Mouse (Mus musculus): ENCODE measurements around the gene Slc44a2. TPM values are rescaled to one million over a fixed set of nuclear protein-coding genes. Genes with fewer than 3 reads are reported as not detected.
A peak's percentile ranks its signal among the peaks of the same experiment; 100 is the strongest.
"Not testable (repeated sequence)": the region's sequence is repeated elsewhere in the genome, so short reads cannot be mapped to it uniquely, and the experiment has no call there.

The Slc44a2 gene
- 100 to 1,000 TPM; 159 to 162 TPM for total RNA-seq (2021)
- long read RNA-seq, experiment 1, transcript Slc44a2-201 (22 exons, 3,456 nt): major isoform, 217 of 591 reads
- long read RNA-seq, experiment 1, transcript Slc44a2-210 (22 exons, 3,478 nt): minor isoform, 29 of 591 reads
- long read RNA-seq, experiment 1, partial matches to known transcripts: 35 of 591 reads
- long read RNA-seq, experiment 1, other reads (novel, unspliced or antisense): 310 of 591 reads
- long read RNA-seq, experiment 2, transcript Slc44a2-201 (22 exons, 3,456 nt): major isoform, 111 of 311 reads
- long read RNA-seq, experiment 2, transcript Slc44a2-210 (22 exons, 3,478 nt): minor isoform, 15 of 311 reads
- long read RNA-seq, experiment 2, partial matches to known transcripts: 18 of 311 reads
- long read RNA-seq, experiment 2, other reads (novel, unspliced or antisense): 166 of 311 reads

DNA sequence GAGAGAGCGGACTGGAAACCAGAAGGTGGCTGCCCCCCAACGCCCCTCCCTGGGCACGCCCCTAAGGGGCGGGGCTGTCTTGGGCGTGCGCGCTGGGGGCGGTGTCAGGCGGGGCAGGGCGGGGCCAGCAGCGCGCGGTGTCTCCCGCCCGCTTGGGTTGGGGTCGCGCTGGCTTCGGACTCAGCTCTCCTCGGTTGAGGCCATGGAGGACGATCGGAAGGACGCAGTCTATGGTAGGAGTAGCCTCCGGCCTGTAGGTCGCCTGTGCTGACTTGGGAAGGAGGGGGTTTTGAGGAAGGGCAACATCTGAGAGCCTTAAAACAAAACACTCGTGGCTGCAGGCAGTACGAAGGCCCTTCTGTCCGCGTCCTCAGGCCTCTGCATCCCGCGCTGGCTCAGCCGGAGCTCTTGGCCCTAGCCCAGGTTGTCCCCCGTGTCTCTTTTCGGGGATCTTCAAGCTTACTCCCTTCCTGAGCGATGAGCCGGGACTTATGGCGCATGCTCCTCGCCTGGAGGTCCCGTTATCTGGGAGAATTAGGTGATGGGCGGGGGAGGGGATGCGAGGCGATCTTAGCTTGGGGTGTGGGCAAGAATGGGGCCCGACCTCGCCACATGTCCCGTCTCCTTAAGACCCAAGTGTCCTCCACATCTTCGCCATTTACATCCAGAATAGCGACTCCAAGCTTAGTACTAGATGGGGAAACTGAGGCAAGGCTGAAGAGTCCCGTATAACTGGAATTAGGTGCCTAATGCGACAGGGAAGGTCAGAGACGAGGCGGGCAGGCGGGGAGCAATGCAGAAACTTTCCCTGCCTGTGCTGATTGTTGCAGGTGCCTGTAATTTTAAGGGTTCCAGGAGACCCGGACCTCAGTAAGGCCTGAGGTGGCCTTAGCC is at the start of gene Slc44a2:
Slc44a2 (plus strand) TSS at position 80 of the 894 bp plus-strand sequence.
- DNase-seq (ENCODE audit: low spot score): peak; percentile 87

DNA sequence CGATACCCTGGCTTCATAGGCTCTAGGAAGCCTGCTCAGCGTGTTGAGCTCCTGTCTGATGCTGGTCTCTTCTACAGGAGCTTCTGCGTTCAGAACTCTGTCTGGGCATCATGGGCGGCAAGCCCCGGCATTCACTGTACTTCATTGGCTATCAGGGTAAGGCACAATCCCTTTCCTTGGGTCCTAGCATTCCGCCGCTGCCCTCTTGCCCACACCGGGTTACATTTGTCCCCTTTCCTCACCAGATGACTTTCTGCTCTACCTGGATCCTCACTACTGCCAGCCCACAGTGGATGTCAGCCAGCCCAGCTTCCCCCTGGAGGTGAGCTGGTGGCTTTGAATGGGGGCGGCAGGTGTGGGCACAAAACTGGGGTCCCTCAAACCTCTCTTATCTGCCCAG is 48.1 kb upstream of the Slc44a2 start:
- DNase-seq (ENCODE audit: low spot score): no peak

DNA sequence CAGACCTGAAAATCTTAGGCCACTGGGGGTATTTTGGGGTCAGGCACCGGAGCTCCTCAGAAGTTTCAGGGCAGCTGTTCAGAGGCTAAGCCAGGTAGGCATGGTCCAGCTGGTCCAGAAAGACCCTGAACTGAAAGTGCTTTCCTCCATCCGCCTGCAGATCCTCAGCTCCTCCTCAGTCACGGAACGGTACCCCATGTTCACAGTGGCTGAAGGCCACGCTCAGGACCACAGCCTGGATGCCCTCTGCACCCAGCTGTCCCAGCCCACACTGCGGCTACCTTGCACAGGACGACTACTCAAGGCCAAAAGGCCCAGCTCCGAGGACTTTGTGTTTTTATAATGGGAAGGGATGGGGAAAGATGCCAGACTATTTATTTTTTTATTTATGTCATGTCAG is 47.4 kb upstream of the Slc44a2 start:
- DNase-seq (ENCODE audit: low spot score): no peak

DNA sequence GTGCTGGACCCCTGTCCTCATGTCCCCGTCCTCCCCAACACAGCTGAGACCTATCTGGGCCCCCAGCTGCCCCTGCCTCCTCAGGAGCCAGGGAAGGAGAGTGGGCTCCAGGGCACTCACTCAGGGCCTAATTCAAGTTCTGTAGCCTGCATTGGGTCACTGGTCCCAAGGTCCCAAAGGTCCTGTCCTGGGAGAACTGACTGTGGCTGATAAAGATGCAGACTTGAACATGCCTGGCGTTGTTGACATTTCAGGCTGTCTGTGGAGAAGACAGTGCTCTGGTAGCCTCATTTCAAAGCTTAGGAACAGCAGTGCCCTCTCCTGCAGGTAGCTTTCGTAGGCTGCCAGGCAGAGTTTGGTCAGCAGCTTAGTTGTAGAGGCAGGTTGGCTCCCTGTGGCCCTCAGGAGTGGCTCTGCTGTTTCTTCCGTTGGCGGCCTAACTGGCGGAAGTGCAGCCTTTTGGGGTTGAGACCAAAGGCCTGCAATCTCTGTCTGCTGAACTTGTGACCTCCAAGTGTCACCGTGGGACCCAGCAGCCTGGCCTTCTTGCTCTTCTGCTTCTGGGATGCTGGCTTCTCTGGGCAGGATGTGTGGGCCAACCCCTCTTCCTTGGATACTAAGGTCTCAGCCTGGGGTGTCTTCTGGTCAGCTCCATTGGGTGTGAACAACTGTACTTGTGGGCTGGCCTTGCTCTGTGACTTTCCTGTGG is 46.8 kb upstream of the Slc44a2 start:
- DNase-seq (ENCODE audit: low spot score): no peak

DNA sequence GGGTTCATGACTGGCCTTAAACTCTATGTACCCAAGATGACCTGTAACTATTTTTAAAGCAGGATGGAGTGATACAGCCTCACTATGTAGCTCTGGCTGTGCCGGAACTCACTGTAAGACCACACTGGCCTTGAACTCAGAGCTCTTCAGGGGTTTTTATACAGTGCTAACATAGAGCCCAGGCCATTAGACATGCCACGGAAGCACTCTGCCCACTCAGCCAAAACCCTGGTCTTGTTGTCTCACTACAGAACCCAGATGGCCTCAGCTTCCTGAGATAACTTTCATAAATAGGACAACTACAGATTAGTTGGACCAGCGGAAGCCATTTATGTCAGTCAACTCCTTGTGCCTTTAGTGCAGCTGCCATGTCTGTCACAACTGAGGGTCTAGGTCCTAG is 46.2 kb upstream of the Slc44a2 start:
- no peak for DNase-seq (ENCODE audit: low spot score)

DNA sequence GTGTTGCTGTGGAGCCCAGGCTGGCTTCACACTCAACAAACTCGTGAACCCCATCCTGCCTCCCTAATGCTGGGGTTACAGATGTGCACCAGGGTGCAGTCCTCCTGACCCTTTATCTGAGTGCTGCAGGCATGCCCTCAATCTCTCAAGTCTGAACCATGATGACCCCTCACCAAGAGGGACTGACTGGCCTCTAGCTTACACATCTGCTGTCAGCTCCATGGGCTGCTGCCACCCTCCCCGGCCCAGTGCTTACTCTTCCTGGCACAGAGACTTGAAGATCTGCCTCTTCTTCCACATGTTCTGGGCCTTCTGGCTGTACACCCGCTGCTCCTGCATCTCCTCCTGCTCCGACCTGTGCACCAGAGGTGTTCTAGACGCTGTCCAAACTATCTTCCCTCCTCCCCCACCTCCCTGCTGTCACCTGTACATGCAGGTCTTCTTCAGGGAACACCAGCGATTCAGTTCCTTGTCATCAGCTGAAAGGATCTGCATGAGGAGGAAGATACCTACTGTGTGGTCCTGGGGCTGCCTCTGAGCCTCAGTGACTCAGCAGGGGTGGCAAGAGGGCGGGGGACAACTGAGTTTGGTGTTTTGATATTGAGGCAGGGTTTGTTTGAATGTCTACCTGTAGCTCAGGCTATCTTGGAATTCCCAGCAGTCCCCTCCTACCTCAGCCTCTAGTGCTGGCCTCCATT is 45.3 kb upstream of the Slc44a2 start:
- DNase-seq (ENCODE audit: low spot score): no peak

DNA sequence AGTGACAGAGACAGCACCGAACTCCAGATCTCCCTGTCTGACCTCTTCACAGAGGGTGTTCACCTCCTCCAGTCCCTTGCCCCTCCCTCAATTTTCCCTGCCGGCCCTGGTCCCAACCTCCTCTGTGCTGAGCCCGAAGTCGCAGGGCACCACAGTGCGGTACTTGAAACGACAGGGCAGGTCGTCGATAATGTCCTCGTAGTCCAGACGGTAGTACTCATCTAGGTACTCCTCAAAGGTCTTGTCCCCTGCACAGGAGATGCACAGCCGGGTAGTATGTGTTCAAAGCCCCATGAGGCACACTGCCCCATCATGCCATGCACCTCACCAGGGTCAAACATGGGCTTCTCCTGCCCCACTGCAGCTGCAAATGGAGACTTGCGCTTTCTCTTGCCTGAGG is 44.8 kb upstream of the Slc44a2 start:
- no peak for DNase-seq (ENCODE audit: low spot score)

DNA sequence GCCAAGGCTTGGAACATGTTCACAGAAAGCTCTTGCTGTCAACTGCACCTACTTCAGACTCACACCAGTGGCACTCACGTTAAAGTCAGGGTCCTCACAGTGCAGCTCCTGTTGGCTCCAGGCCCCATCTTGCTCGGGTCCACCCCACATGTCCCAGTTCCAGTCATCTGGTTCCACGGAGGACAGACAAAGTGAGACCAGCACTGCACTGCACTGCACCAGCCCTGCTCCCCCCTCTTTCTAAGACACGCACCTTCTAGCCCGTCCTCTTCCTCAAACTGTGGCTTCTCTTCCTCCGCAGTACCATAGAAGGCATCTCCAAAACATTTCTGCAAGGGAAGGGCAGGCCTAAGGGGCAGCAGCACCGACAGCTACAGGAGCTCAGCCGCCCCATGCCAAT is 44.2 kb upstream of the Slc44a2 start:
- DNase-seq (ENCODE audit: low spot score): no peak

DNA sequence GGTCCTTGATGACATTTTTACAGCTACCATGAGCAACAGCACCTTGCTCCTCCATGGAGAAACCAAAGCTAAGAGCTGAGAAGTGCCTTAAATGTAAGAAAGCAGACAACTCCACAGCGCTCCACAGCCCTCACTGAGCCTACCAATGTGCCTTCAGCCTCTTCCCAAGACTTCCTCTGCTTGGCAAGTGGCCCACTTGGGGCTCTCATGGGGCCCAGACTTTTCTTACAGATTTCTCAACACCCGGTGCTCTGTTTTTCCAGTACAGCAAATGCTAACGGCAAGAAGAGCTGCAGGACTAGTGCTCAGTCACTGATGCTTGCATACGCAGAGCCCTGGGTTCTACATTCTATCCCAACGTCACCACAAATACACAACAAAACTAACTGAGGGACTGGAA is 42.7 kb upstream of the Slc44a2 start:
- no peak for DNase-seq (ENCODE audit: low spot score)

DNA sequence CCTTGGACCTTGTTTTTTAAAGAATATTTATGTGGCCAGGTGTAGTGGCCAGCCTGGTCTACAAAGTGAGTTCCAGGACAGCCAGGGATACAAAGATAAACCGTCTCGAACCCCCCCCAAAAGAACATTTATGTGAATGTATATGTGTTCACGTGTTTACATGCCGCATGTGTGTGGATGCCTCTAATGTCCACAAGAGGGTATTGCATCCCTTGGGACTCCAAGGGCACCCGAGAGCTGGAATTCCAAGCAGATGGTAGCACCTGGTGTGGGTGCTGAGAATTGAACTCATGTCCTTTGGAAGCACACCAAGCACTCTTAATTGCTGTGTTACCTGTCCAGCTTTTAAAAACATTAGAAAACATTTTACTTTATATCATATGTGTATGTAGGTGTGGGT is 36.9 kb upstream of the Slc44a2 start:
- DNase-seq (ENCODE audit: low spot score): no peak

DNA sequence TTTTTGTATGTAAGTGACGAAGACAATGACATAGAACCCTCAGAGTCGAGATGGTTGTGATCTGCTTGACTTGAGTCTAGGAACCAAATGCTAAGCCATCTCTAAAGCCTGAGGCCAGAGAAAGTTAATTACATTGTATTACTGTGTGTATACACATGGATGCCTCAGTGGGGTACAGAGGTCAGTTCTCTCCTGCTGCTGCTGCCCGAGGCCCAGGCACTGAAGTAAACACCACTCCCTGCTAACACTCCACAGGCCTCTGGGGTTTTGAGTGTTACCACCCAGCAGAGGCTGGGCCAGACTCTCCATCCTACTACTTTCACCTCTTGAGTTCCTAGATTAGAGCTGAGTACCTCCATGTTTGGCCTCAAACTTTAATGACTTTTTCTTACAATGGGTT is 36.5 kb upstream of the Slc44a2 start:
- DNase-seq (ENCODE audit: low spot score): no peak

DNA sequence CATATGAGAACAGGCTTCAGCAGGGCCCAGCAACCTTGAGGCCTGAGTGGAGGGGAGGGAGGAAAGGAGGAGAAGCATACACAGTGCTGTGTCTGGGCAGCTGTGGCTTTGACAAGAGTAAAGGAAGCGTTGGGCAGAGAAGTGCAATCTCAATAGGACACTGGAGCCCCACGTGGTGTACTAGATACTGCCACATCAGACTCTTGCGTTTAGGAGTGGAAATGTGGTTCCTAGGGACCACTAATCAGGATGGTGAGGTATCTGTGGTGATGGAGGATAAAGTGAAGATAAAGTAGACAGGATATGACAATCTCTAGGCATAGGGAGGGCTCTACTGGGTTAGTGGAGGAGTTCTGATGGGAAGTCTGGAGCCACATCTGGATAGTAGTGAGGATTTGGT is 33.7 kb upstream of the Slc44a2 start:
- no peak for DNase-seq (ENCODE audit: low spot score)

DNA sequence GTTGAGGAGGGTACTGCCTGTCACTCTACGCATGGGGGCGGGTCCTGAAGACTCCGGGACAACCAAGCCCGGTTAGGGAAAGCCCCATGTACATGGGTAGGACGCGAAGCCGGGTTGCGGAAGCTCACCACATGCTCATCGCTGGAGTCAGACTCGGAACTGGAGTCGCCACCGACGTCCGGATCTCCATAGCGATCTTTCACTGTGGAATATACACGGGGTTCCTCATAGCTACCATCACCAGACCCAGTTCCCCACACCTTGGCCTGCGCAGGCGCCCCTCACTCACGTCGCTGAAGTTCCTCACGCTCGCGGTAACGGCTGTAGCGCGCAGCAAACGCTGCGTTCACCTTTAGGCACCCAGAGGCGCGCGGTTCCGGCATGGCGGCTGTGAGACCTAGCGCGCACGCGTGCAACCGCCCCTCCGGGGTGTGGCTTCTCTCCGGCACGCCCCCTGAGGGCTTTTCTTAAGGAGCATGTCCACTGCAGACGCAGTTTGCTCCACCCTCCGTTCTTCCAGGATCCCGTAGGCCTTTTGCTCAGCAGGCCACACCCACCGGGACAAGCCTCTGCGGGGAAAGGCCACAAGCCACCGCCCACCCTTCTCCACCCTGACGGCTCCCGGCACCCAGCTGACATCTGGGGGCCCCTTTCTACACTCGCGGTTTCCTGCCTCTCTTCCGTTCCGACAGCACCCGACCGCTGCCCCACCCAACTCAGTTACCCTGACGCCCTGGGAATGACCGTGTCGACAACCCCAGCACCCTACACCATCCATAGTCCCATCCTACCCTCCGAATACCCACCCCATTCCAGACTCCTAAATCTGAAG is 32.7 kb upstream of the Slc44a2 start, which contains the start of gene Kri1:
Kri1 (minus strand) TSS at position 399 of the 832 bp plus-strand sequence.
- peak; percentile 98 for DNase-seq (ENCODE audit: low spot score)

DNA sequence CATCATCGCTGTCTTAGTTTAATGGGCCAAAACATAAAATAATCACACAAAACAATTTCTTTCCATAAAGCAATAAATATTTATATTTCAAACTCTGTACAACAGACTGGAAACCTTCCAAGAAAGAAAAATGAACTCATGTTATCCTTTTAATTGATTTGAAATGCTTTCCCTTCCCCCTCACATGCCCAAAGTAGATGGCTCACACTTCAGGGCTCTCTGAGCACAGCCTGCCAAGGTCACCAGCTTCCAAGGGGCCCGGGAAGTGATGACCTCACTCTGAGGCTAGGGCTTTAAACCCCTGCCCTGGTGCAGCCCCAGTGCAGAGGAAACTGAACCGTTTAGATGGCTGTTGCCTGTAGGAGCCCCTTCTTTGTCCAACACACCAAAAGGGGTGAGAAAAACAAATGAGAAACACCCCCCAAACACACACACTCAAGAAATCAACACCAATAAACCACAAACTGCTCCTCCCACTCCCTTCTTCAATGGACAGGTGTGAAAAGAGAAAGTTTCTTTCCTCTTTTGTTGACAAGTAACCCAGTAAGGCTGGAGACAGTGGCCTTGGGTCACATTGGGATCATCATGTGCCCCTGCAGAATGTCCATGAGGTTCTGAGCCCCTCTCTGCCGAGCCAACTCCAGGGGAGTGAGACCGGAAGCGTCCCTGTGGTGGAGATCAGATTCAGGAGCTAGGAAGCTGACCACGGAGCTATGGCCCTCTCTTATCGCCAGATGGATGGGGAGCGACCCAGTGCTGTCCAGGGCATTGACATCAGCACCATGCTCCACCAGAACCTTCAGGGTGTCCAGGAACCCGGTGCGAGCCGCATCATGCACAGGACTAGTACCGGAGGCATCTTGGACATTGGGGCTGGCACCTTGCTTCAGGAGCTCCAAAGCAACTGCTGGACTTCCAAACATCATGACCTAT is 31.8 kb upstream of the Slc44a2 start:
- DNase-seq (ENCODE audit: low spot score): no peak

DNA sequence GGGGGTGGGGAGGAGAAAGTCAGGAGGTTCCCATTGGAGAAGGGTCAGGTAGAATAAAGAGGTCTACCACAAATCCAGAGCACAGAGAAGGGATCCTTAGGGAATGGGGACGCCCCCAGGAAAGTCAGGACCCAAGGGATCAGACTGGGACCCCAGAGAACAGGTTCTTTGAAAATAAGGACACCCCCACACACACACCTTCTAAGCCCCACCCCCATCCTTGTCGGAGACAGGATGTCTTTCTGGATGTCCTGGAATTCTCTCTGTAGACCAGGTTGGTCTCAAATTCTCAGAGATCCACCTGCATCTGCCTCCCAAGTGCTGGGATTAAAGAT is 31.2 kb upstream of the Slc44a2 start:
- DNase-seq (ENCODE audit: low spot score): no peak

DNA sequence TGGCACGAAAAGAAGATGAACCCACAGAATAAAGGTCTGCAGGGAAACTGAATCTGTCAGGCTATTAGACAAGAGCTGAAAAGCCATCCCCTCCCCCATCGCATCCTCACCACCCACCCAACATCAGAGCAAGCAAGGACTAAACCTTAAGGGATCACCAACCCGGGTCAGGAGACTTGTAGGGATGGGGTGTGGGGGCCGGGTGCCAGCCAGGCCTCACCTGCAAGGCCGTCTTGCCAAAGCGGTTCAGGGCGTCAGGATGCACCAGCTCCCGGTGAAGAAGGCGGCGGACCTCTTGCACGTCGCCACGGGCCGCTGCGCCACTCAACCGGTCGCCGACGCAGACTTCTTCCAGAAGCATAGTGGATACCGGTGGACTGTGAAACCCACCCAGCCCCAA is 29.9 kb upstream of the Slc44a2 start:
- DNase-seq (ENCODE audit: low spot score): peak; percentile 36

DNA sequence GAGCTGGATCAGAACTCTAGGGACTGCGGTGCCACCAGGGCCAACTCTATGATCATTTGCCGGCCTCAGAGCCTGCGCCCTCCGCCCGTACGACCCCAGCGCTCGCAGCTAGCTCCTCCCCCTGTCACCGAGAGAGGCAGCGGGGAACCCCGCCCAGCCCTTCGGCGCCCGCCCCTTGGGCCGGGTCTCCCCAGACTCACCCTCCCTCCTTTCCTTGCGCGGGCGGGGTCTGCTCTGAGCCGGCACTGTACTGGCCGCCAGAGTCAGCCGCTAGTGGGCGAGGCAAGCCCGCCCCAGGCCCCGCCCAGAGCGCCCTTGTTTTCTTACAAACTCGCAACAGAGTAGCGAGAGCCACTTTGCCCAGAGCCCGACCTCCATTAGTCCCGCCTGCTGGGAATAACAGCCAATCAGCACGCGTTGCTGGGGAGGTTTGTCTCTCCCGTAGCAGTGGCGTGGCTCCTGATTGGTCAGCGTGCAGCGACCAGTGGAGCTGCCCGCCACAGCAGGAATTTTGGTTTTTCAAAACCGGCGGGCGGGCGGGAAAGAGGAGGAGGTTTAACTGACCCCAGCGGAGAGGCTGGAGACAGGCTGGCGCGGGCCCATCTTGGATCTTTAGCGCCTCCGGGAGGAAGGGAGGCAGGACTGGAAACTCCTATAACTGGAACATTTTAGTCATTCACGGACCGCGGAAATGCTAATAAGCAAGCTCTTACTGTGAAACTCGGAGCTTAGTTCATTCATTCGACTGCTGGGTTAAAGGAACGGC is 29.3 kb upstream of the Slc44a2 start, which contains the start of gene Cdkn2d:
Cdkn2d (minus strand) TSS at position 386 of the 766 bp plus-strand sequence.
- peak; percentile 100 for DNase-seq (ENCODE audit: low spot score)

DNA sequence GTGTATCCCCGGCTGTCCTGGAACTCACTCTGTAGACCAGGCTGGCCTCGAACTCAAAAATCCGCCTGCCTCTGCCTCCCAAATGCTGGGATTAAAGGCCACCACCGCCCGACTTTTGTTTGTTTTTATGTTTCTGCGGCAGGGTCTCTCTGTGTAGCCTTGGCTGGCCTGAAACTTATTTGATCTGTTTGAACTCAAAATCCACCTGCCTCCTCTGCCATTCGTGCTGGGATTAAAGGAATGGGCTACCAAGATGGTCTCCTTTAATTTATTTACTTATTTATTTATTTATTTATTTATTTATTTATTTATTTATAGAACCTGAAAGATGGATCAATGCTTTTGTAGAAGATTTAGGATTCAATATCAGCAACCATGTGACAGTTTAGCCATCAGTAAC is 28.6 kb upstream of the Slc44a2 start:
- DNase-seq (ENCODE audit: low spot score): not testable (repeated sequence)
